Mouse (Mus musculus): ENCODE measurements around the gene Olfr488. TPM values are rescaled to one million over a fixed set of nuclear protein-coding genes. Genes with fewer than 3 reads are reported as not detected.
"Not testable (repeated sequence)": the region's sequence is repeated elsewhere in the genome, so short reads cannot be mapped to it uniquely, and the experiment has no call there.

The Olfr488 gene
- polyA plus RNA-seq (2014; fragmentation: Nextera tagmentation; extraction: Ambion mirVana), result not detected in 2 replicates

- DNase-seq (ENCODE audit: low spot score), result no peak
- Histone ChIP-seq H3K9ac (ENCODE audit: low read length) (no peak within 1 kb of the TSS), H3K27ac (ENCODE audit: low read depth, low read length) (no peak within 1 kb of the TSS), H3K9me3 (ENCODE audit: control insufficient read depth, low read length) (no peaks in the 10 kb centered on the region), H3K4me3 (ENCODE audit: low read depth, low read length) (no peak within 1 kb of the TSS), H3K4me1 (replicated peaks; ENCODE audit: control insufficient read depth, insufficient read depth, low read length) (no peaks in the 10 kb centered on the region), H3K36me3 (ENCODE audit: control insufficient read depth, insufficient read depth, low read length) (no peaks in the 10 kb centered on the region), H3K4me2 (ENCODE audit: low read depth, low read length, severe bottlenecking) (no peak within 1 kb of the TSS), H3K27me3 (ENCODE audit: control insufficient read depth, insufficient read depth, low read length) (no peaks in the 10 kb centered on the region)
- no peak for ATAC-seq (replicated peaks; ENCODE audit: low FRiP score)
Measured at GRCm38 (mm10) chr7:108258247-108258646, at the start of gene Olfr488. TSS of gene Olfr488 (minus strand) at chr7:108258347.

DNA sequence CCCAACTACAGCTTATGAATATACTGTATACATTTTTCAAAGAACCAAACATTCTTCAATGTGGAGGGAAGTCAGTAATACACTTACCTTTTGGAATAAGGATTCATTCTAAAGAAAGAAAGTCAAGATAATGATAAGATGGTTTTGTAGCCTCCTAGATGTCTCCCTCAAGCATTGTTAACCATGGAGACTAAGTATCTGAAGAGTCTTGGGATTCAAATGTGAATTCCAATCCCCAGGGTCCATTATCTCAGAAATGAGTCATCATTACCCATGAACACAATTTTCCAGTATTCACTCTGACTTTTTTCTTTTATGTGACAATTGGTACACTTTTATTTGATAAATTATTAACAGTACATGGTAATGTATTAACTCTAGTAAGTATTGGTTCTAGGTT is 30.7 kb upstream of the Olfr488 start, which contains the start of gene Olfr490:
Gene Olfr490, minus strand, starts transcription at position 101 of the 400 bp plus-strand sequence.
- H3K4me1 ChIP-seq (replicated peaks; ENCODE audit: control insufficient read depth, insufficient read depth, low read length), result no peaks in the 10 kb centered on the region
- no peak within 1 kb of the TSS for H3K4me3 ChIP-seq (ENCODE audit: low read depth, low read length)
- H3K36me3 ChIP-seq (ENCODE audit: control insufficient read depth, insufficient read depth, low read length), result no peaks in the 10 kb centered on the region
- no peaks in the 10 kb centered on the region for H3K9me3 ChIP-seq (ENCODE audit: control insufficient read depth, low read length)
- no peak within 1 kb of the TSS for H3K27ac ChIP-seq (ENCODE audit: low read depth, low read length)
- H3K9ac ChIP-seq (ENCODE audit: low read length), result no peak within 1 kb of the TSS
- ATAC-seq (replicated peaks; ENCODE audit: low FRiP score) (no peak), DNase-seq (ENCODE audit: low spot score) (no peak)
- H3K4me2 ChIP-seq (ENCODE audit: low read depth, low read length, severe bottlenecking), result no peak within 1 kb of the TSS
- H3K27me3 ChIP-seq (ENCODE audit: control insufficient read depth, insufficient read depth, low read length), result no peaks in the 10 kb centered on the region

- Histone ChIP-seq H3K27ac (ENCODE audit: low read depth, low read length) (no peak overlapping the region), H3K4me3 (ENCODE audit: low read depth, low read length) (no peak overlapping the region), H3K36me3 (ENCODE audit: control insufficient read depth, insufficient read depth, low read length) (no peaks in the 10 kb centered on the region), H3K4me1 (replicated peaks; ENCODE audit: control insufficient read depth, insufficient read depth, low read length) (no peaks in the 10 kb centered on the region), H3K27me3 (ENCODE audit: control insufficient read depth, insufficient read depth, low read length) (no peaks in the 10 kb centered on the region), H3K4me2 (ENCODE audit: low read depth, low read length, severe bottlenecking) (no peak overlapping the region), H3K9ac (ENCODE audit: low read length) (no peak overlapping the region), H3K9me3 (ENCODE audit: control insufficient read depth, low read length) (no peaks in the 10 kb centered on the region)
- WGBS, result 72% methylated on average over 3 of the region's 3 CpGs
- DNase-seq (ENCODE audit: low spot score), result no peak
- ATAC-seq (replicated peaks; ENCODE audit: low FRiP score), result no peak
Measured at GRCm38 (mm10) chr7:108233551-108233950, 24.6 kb downstream of the Olfr488 start.

DNA sequence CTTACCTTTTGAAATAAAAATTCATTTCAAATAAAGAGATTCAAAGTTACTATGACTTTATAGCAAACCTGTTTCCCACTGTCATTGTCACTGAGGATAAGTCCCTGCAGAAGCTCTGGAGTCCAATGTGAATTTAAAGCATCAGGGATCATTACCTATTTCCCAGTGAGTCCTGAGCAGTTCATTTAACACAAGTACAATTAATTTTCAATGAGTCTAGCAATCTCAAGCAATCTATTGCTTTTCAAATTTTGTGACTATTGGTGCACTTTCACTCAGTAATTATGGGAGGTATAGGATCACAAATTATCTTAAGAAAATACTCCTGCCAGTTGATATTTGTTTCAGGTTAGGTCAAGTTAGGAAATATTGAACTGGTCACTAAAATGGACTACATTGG is 43.6 kb downstream of the Olfr488 start, which contains the start of gene Olfr487:
Gene Olfr487, minus strand, starts transcription at position 101 of the 400 bp plus-strand sequence.
- H3K4me2 ChIP-seq (ENCODE audit: low read depth, low read length, severe bottlenecking); DNase-seq (ENCODE audit: low spot score); H3K27me3 ChIP-seq (ENCODE audit: control insufficient read depth, insufficient read depth, low read length); H3K27ac ChIP-seq (ENCODE audit: low read depth, low read length); H3K9ac ChIP-seq (ENCODE audit: low read length); H3K9me3 ChIP-seq (ENCODE audit: control insufficient read depth, low read length); H3K36me3 ChIP-seq (ENCODE audit: control insufficient read depth, insufficient read depth, low read length); H3K4me1 ChIP-seq (replicated peaks; ENCODE audit: control insufficient read depth, insufficient read depth, low read length); ATAC-seq (replicated peaks; ENCODE audit: low FRiP score); H3K4me3 ChIP-seq (ENCODE audit: low read depth, low read length): not testable (repeated sequence)

Other genes starting within 250 kb of the Olfr488 start
- not detected in 2 replicates for gene Olfr478, start 224.4 kb downstream of the Olfr488 start, polyA plus RNA-seq (2014; fragmentation: Nextera tagmentation; extraction: Ambion mirVana)
- not detected in 2 replicates for gene Olfr479, start 207.7 kb downstream of the Olfr488 start, polyA plus RNA-seq (2014; fragmentation: Nextera tagmentation; extraction: Ambion mirVana)
- gene Olfr480, start 191.0 kb downstream of the Olfr488 start, polyA plus RNA-seq (2014; fragmentation: Nextera tagmentation; extraction: Ambion mirVana), result not detected in 2 replicates
- gene Olfr481, start 178.5 kb downstream of the Olfr488 start, polyA plus RNA-seq (2014; fragmentation: Nextera tagmentation; extraction: Ambion mirVana), result not detected in 2 replicates
- not detected in 2 replicates for gene Olfr482, start 160.8 kb downstream of the Olfr488 start, polyA plus RNA-seq (2014; fragmentation: Nextera tagmentation; extraction: Ambion mirVana)
- gene Olfr483, start 157.5 kb downstream of the Olfr488 start, polyA plus RNA-seq (2014; fragmentation: Nextera tagmentation; extraction: Ambion mirVana), result not detected in 2 replicates
- gene Olfr484, start 130.9 kb downstream of the Olfr488 start, polyA plus RNA-seq (2014; fragmentation: Nextera tagmentation; extraction: Ambion mirVana), result not detected in 2 replicates
- gene Olfr485, start 98.5 kb downstream of the Olfr488 start, polyA plus RNA-seq (2014; fragmentation: Nextera tagmentation; extraction: Ambion mirVana), result not detected in 2 replicates
- gene Olfr486, start 85.6 kb downstream of the Olfr488 start, polyA plus RNA-seq (2014; fragmentation: Nextera tagmentation; extraction: Ambion mirVana), result not detected in 2 replicates
- not detected in 2 replicates for gene Olfr487, start 43.7 kb downstream of the Olfr488 start, polyA plus RNA-seq (2014; fragmentation: Nextera tagmentation; extraction: Ambion mirVana)
- gene Olfr490, start 30.6 kb upstream of the Olfr488 start, polyA plus RNA-seq (2014; fragmentation: Nextera tagmentation; extraction: Ambion mirVana), result not detected in 2 replicates
- not detected in 2 replicates for gene Olfr491, start 55.1 kb upstream of the Olfr488 start, polyA plus RNA-seq (2014; fragmentation: Nextera tagmentation; extraction: Ambion mirVana)
- gene Olfr492, start 65.3 kb upstream of the Olfr488 start, polyA plus RNA-seq (2014; fragmentation: Nextera tagmentation; extraction: Ambion mirVana), result not detected in 2 replicates
- gene Olfr493, start 88.6 kb upstream of the Olfr488 start, polyA plus RNA-seq (2014; fragmentation: Nextera tagmentation; extraction: Ambion mirVana), result not detected in 2 replicates
- not detected in 2 replicates for gene Olfr494, start 107.0 kb upstream of the Olfr488 start, polyA plus RNA-seq (2014; fragmentation: Nextera tagmentation; extraction: Ambion mirVana)
- not detected in 2 replicates for gene Olfr495, start 134.8 kb upstream of the Olfr488 start, polyA plus RNA-seq (2014; fragmentation: Nextera tagmentation; extraction: Ambion mirVana)
- not detected in 2 replicates for gene Olfr497, start 162.1 kb upstream of the Olfr488 start, polyA plus RNA-seq (2014; fragmentation: Nextera tagmentation; extraction: Ambion mirVana)
- gene Olfr498, start 207.0 kb upstream of the Olfr488 start, polyA plus RNA-seq (2014; fragmentation: Nextera tagmentation; extraction: Ambion mirVana), result not detected in 2 replicates

Measured in forebrain, embryonic 11.5 days (tissue).